Mouse (Mus musculus) heart, postnatal 10 days (tissue): Measurements from ENCODE around the gene Ubl5. TPM values are rescaled to one million over a fixed set of nuclear protein-coding genes. Genes with fewer than 3 reads are reported as not detected.
A peak's percentile ranks its signal among the peaks of the same experiment; 100 is the strongest.
"Not testable (repeated sequence)": the region's sequence is repeated elsewhere in the genome, so short reads cannot be mapped to it uniquely, and the experiment has no call there.

Experiments used
- DNase-seq, 2 experiments: peaks; one replicate each; pipeline ENCODE4 v3.0.0; 2021
- intact Hi-C: fragments of 180-260 bp; cut with DNase I; formaldehyde crosslinking; loops from one replicate; pipeline ENCODE4 v1.15.1; 2025
- total RNA-seq, 2 experiments: library from RNA; stranded (reverse); gene quantifications; 2 replicates each; pipeline ENCODE4 v1.2.3; 2021

Ubl5 gene
- total RNA-seq, 2 experiments from 2014 or later = 221 to 248 TPM

- DNase-seq = no peak
- intact Hi-C loops = no loop called here
These were observed 9.6 kb downstream of the Ubl5 start for GRCm38 (mm10) chr9:20652260-20652658.

GRCm38 (mm10) chr9:20653859-20654258 is 11.2 kb downstream of the Ubl5 start:
- intact Hi-C loops = no loop called here
- no peak for DNase-seq

- intact Hi-C loops = no loop called here
- peak; percentile 69 to 72 for DNase-seq
These were observed 14.9 kb downstream of the Ubl5 start for GRCm38 (mm10) chr9:20657546-20657945.

- DNase-seq = peak; percentile 72 to 84
- intact Hi-C loops = loop anchor here (1.0 to 5.0 kb wide), 3 partner anchors 65 to 195 kb away; no protein-coding TSS in a partner anchor
These were observed 19.6 kb downstream of the Ubl5 start for GRCm38 (mm10) chr9:20662325-20662724.

- intact Hi-C loops = loop anchor here (1.0 to 5.0 kb wide), 3 partner anchors 64 to 196 kb away; no protein-coding TSS in a partner anchor
- no peak for DNase-seq
These were observed 20.2 kb downstream of the Ubl5 start for GRCm38 (mm10) chr9:20662874-20663273.

- intact Hi-C loops = loop anchor here (2.0 to 5.0 kb wide), 2 partner anchors 167 to 197 kb away; no protein-coding TSS in a partner anchor
- no peak for DNase-seq
These were observed 21.3 kb downstream of the Ubl5 start for GRCm38 (mm10) chr9:20663956-20664355.

GRCm38 (mm10) chr9:20664366-20664765 is 21.7 kb downstream of the Ubl5 start:
- intact Hi-C loops = loop anchor here (5.0 kb wide), 1 partner anchor 197 kb away; no protein-coding TSS in a partner anchor
- DNase-seq = no peak

- DNase-seq = no peak
- intact Hi-C loops = loop anchor here (5.0 kb wide), 1 partner anchor 198 kb away; no protein-coding TSS in a partner anchor
These were observed 22.4 kb downstream of the Ubl5 start for GRCm38 (mm10) chr9:20664982-20665637.

- intact Hi-C loops = no loop called here
- no peak for DNase-seq
These were observed 23.2 kb downstream of the Ubl5 start for GRCm38 (mm10) chr9:20665925-20666324.

- intact Hi-C loops = no loop called here
- DNase-seq = no peak
These were observed 23.9 kb downstream of the Ubl5 start for GRCm38 (mm10) chr9:20666510-20667034.

GRCm38 (mm10) chr9:20668065-20668464 is 25.4 kb downstream of the Ubl5 start:
- intact Hi-C loops = no loop called here
- DNase-seq = no peak

GRCm38 (mm10) chr9:20672047-20672446 is 29.4 kb downstream of the Ubl5 start:
- no peak for DNase-seq
- intact Hi-C loops = no loop called here

- intact Hi-C loops = no loop called here
These were observed 35.2 kb downstream of the Ubl5 start for GRCm38 (mm10) chr9:20677892-20678291.

GRCm38 (mm10) chr9:20680378-20680958 is 37.8 kb downstream of the Ubl5 start:
- no peak for DNase-seq
- intact Hi-C loops = no loop called here

More at GRCm38 (mm10) chr9:20677892-20678291, 35.2 kb downstream of the Ubl5 start:
- DNase-seq = no peak

- no peak for DNase-seq
- intact Hi-C loops = no loop called here
These were observed 39.1 kb downstream of the Ubl5 start for GRCm38 (mm10) chr9:20681546-20682388.

GRCm38 (mm10) chr9:20682389-20682722 is 39.7 kb downstream of the Ubl5 start:
- intact Hi-C loops = no loop called here
- DNase-seq = no peak

GRCm38 (mm10) chr9:20685081-20685861 is 42.6 kb downstream of the Ubl5 start:
- DNase-seq = peak; percentile 21 to 22
- intact Hi-C loops = no loop called here

- no peak for DNase-seq
- intact Hi-C loops = no loop called here
These were observed 46.7 kb downstream of the Ubl5 start for GRCm38 (mm10) chr9:20689403-20689802.

GRCm38 (mm10) chr9:20689913-20690312 is 47.2 kb downstream of the Ubl5 start:
- DNase-seq = peak; percentile 37 to 38
- intact Hi-C loops = no loop called here

- intact Hi-C loops, DNase-seq: not testable (repeated sequence)
These were observed 47.8 kb downstream of the Ubl5 start for GRCm38 (mm10) chr9:20690449-20690848.
